Mouse (Mus musculus): ENCODE results near the gene 2410004P03Rik. TPM values are rescaled to one million over a fixed set of nuclear protein-coding genes. Genes with fewer than 3 reads are reported as not detected.

2410004P03Rik gene
- total RNA-seq, 2 experiments from 2014 or later: 0.04 TPM; not detected in 1

Other genes starting within 250 kb of the 2410004P03Rik start
- gene Greb1, start 210.8 kb downstream of the 2410004P03Rik start, total RNA-seq (2015): 0.02 TPM in 1 of 2 replicates, not detected in the other
- 0.04 and 0.17 TPM in 2 replicates for gene Greb1, start 210.8 kb downstream of the 2410004P03Rik start, total RNA-seq (2017)
- 51.7 and 60.3 TPM in 2 replicates for gene E2f6, start 200.8 kb downstream of the 2410004P03Rik start, total RNA-seq (2015)
- 49.2 and 49.9 TPM in 2 replicates for gene E2f6, start 200.8 kb downstream of the 2410004P03Rik start, total RNA-seq (2017)
- gene Rock2, start 116.8 kb downstream of the 2410004P03Rik start, total RNA-seq (2015): 56.7 and 64.2 TPM in 2 replicates
- gene Rock2, start 116.8 kb downstream of the 2410004P03Rik start, total RNA-seq (2017): 45.8 and 69.0 TPM in 2 replicates
- 39.9 and 50.4 TPM in 2 replicates for gene Pqlc3, start 11.3 kb downstream of the 2410004P03Rik start, total RNA-seq (2015)
- 19.5 and 21.0 TPM in 2 replicates for gene Pqlc3, start 11.3 kb downstream of the 2410004P03Rik start, total RNA-seq (2017)
- not detected in 2 replicates for gene Kcnf1, start 165.2 kb upstream of the 2410004P03Rik start, total RNA-seq (2015)
- gene Kcnf1, start 165.2 kb upstream of the 2410004P03Rik start, total RNA-seq (2017): not detected in 2 replicates